Mouse (Mus musculus): ENCODE results near the gene Lsmem1.

Gene Lsmem1

DNA sequence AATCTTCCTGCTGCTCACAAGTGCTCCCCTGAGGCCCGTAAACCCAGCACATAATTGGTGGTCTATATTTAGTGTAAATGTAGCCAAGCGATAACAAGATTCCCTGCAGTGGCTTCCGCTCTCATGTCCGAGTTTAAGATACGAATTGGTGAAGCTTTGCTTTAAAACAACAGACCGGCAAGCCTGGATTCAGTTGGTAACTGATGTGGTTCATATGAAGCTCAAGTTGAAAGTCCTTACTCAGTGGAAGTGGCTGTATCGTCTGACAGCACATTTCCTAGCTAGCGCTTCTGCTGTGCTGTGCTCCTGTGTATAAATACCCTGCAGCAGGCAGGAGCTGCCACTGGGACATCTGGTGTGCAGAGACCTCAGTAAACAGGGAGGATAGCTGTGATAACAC is at the start of gene Lsmem1:
Lsmem1 (minus strand) TSS at position 189 of the 400 bp plus-strand sequence.
- DNase-seq (ENCODE audit: low read depth, low spot score) = peak; percentile 62

DNA sequence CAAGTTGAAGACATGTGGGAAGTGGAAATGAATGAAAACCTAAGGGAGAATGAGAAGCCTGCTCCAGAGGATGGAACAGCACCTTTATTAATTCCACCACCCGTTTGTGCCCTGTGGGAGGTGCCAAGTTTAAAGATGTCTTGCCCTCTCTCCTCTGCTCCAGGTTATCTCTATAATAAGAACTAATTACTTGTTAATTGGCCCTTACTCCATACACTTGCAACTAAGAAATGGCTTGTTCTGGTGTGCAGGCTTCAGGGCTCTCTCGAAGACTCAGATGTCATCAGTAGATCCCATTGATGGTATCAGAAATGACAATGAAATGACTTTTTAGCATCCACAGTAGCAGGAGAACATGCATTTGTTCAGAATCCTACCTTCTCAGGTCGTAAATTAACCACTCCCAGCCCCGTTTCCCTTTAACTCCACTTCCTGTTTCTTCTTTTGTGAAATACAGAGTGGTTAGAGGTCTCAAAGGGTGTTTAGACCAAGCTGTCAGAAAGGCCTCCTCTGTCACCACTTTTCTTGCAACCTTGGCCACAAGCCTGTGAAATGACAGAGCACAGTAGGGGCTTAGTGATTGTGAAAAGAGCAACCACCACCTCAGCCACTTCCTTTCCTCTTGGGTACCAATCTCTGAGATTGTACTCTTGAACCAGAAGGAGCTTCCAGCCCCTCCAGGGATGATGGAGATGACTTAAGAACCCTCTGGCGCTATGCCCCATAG is 49.3 kb upstream of the Lsmem1 start, which contains the start of gene Ifrd1:
Ifrd1 (minus strand) TSS at position 51 of the 727 bp plus-strand sequence.
- DNase-seq (ENCODE audit: low read depth, low spot score) = no peak

DNA sequence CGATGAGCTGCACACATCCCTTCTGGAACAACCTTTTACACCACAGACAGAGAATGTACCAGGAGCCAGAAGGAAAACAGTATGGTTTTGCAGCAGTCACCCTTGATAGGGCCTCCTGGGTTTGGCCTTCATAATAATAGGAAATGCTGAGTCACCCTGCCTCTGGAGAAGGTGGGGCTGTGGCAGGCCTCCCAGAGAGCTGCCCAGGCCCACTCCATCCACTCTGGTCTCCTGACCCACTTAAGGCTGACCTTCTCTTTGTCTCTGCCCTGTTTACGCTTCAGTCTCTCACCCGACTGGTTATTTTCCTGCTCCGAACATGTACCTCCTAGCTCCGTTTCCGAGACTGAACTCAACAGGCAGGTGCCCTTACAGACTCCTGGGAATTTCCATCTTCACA is 48.7 kb upstream of the Lsmem1 start:
- DNase-seq (ENCODE audit: low read depth, low spot score) = no peak

DNA sequence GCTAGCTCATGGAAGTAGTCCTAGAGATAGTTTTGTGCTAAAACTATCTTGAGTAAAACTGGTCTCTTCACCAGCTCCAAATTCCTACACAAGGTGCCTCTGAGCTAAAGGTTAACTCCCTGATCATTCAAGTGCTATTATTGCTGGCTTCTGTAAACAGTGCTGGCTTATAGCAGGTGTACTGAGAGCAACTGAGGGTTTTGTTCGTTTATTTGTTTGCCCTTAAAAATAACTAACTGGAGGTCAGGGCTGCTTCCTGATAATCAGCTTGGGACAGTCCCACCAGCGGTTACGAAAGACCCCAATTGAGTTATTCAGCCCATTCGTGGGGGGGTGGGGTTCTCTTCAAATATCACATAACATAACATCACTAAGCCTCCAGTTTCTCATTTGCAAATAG is 48.1 kb upstream of the Lsmem1 start:
- no peak for DNase-seq (ENCODE audit: low read depth, low spot score)

DNA sequence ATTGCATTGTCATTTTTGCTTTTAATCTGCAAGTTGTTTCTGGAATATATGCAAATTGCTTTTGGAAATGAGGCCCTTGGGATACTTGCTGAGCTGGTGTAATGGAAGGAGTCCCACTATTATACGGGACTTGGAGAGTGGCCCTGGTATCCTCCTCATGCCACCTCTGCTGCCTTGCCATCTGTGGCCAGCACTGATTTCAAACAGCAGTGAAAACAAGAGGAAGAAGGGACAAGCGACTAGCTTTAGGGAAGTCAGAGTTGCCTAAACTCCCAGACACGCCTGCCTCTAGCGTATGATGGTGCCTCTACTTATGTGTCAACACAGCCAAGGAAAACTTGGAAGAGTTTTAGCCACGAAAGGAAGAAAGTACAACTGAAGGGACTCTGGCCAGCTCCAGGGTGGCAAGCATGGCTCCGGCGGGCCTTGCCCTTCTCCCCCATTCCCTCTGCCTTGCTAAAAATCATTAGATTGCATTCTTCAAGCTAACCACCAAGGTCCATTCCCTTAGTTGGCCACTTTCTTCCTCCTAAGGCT is 46.2 kb upstream of the Lsmem1 start:
- DNase-seq (ENCODE audit: low read depth, low spot score) = no peak

DNA sequence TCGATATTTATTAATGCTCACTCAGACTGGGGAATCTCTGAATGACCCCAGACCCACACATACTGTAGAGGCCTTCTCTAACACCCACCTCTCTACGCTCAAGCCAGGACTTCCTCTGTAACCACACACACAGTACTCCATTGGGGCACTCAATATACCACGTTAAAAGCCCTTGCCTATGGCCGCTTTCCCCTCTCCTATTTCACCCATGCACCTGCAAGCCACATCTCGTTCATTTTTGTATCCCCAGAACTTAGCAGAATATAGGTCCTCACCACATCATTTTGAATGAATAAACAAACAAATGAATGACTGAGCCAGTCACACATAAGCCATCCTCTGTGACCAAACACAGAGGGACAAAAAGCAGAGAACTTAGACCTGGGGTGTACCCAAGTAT is 45.6 kb upstream of the Lsmem1 start:
- no peak for DNase-seq (ENCODE audit: low read depth, low spot score)

DNA sequence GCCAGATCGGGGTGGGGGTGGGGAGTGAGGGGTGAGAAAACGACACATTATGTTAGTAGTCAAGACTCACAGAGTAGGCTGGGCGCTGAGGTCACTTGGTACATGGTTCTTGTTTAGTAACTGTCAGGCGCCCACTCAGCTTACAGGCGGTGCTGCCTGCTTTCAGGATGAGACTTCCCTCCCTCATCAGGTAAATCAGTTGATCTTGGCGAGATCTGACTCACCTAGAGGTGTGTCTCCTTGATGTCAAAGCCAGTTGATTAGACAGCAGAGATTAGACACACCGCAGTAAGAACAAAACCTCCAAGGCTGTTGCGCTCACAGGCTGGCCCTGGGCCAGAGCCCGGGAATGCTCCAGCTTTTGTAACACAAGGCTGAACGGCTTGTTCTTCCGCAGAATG is 44.5 kb upstream of the Lsmem1 start:
- DNase-seq (ENCODE audit: low read depth, low spot score) = peak; percentile 50

DNA sequence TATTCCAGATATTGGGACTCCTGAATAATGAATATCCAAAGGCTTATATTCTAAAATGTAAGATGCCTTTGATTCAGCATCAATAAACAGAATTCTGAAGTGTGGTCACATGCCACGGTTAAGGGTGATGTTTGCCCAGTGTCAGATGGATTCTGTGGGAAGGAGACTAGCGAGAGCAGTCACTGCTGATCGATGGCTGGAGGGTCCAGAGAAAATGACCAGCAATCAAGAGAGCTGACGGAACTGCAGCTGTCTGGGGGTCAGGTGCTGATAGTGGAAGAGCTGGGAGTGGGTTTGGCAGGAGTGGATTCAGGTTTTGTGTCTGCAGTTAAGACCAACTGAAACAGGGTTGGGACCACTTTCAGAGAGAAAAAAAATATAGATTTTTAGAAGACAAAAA is 44.0 kb upstream of the Lsmem1 start:
- DNase-seq (ENCODE audit: low read depth, low spot score) = no peak

DNA sequence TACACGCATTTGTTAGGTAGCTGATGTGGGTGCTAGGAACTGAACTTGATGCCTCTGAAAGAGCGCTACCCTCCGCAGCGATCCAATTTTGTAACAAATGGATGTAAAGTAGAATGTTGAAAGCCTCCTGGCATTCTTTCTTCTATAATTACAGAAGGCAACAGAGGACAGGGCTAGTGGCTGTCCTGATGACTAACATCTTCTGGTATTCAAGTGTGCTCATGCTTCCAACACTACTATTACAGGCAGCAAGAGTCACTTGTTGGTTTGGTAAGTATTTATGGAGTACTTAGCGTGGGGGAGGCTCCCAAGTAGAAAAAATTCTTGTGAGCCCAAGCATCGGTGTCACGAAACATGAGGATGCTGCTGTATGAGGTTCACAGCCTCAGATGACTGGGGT is 39.9 kb upstream of the Lsmem1 start:
- peak; percentile 55 for DNase-seq (ENCODE audit: low read depth, low spot score)

DNA sequence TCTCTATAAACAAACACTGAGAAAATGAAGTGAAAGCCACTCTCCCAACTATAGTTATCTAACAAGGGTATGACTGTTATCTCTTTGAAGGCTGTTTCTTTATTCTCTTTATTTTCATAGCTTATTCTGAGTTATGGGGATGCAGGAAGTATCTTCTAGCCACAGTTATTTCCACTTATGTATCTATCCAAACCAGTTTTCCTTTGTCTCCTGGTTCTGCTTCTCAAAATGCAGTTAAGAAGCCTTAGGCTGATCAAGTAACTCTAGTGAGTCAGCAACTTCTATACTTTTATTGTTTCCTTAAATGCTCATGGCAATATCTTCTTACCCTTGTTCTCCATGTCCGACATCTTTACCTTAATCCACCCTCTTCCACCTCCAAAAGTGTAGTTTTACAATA is 32.9 kb upstream of the Lsmem1 start:
- DNase-seq (ENCODE audit: low read depth, low spot score) = no peak

DNA sequence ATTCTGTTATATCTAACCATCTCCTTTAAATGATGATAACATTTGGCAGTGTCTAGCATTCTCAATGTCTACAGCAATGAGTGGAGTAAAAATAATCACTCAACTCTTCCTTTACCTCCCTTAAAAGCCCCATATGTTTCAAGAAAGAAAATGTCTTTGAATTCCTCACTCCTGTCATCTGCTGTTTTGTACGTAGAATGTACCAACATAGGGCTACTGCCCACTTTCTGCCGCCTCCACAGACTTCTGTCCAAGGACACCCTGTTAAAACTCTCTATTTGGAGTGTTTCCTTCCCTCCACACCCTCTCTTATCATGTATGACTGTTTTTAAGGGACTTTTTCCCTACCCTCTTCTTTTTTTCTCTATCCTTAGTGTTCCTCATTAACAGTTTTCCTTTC is 32.3 kb upstream of the Lsmem1 start:
- DNase-seq (ENCODE audit: low read depth, low spot score) = peak; percentile 73

DNA sequence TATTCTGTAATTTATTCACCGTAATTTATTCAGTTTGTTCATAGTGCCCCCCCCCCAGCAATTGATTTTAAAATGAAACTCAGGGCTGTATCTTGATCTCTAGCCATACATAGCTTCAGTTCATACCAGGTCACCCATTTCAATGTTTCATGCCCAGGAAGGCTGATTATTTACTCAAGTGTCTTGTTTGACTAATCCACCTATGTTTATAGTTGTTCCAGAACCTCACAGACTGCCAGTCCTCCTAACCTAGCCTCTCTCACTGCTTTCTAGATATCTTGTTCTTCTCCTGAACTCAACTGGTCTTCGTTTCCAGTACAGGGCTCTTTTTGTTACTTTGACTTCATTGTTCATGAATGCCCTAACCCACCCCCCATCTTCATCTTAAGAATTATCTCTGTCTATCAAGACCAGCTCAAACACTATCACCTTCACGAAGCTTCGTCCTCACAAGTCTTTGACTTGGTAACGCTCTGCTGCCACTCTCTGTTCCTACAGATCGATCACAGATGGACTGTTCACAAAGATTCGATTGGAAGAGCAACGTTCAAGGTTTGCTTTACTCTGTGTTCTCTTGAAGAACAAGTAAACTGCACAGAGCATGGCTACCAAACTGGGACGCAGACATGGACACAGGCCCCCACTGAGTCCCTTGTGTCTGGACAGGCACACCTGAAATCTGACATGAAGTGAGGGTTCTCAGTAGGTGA is 25.0 kb upstream of the Lsmem1 start:
- DNase-seq (ENCODE audit: low read depth, low spot score) = no peak

DNA sequence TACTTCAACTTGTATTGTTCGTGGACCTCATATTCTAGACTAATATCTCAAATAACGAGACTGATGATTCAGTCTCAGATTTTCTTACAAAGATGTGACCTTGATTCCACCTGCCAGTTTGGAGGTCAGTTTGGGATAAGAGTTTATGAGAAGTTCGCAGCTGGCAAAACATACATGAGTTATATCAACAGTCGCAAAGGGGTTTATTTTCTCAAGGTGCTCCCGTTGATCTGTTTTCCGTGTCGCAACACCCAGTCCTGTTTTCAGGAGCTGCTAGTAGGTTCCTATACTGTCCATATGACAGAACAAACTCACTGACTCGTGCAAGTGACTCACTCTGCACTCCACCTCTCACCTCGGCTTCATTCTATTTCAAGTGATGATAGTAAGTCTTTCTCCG is 24.4 kb upstream of the Lsmem1 start:
- DNase-seq (ENCODE audit: low read depth, low spot score) = peak; percentile 33

DNA sequence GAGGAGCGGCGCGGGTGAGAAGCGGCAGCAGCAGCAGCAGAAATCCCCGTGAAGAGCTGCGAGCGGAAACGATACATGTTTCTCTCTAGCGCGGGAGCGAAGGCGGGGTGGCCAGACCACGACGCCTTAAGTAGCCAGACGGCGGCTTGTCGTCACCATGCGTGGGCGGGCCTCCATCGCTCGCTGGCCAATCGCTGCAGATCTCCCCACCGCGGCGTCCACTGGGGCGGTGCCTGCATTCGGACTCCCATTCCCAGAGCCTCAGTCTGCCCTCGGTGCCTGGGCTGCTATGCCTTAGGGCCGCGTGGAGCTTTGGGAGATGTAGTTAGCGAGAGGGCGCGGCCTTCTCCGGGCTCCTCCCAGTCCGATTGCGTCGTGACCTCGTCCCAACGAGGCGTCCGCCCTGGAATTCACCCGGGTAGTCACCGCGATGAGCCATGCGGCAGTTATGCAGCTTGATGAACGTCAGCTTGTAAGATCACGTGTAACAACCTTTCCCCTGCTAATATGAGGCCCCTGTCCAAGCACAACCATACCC is 23.9 kb upstream of the Lsmem1 start:
- DNase-seq (ENCODE audit: low read depth, low spot score) = peak; percentile 100

DNA sequence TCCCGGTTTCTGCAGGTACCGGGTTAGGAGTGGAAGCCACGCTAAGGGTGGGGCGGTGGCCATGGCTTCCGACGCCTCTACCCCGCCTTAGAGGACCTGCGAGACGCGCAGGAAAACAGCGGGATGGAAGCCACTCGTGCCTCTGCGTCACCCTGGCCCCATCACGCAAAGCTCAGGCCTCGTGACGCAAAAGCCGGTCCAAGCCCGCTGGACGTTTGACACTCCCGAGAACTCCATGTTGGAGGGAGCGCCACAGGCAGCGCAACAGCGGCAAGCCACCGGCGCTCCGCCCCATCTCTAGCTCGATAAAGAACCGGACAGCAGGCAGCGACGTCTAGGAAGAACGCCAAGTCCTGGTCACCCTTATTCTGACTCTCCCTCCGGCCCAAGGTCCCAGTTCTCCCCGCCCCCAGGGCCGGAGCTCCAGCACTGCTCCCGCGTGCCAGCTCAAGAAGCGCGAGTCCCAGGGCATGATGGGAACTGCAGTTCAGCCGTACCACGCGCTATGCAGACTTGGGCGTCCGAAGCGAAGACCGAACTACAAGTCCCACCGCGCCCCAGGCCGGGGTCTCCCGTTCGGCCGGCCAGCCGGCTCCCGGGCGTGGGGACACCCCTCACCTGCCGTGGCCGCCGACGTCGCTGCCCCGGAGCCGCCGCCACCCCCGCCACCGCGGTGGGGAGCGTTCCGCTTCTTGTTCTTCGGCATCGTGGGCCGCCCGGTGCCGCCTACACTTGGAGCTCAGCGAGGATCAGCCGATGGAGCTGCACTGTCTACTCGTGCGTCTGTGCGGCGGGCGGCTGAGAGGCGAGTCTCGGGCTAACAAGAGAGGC is 23.2 kb upstream of the Lsmem1 start:
- DNase-seq (ENCODE audit: low read depth, low spot score) = peak; percentile 100

DNA sequence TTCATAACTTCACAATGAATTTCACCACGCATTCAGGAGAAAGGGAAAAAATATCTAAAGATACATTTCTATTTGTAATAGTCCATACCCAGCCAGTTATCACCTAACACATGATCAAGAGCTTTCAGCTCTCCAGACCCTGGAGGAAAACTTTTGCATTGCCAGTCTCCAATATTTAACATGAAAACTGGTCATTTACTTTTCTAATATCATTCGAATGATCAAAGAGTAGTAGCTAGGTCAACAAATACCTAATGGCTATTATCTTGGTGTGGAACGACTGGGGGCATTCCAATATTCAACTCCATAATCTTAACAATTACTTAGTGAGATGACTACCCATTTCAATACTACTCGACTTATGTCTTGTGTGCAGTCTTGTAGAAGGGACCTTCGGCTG is 22.3 kb upstream of the Lsmem1 start:
- no peak for DNase-seq (ENCODE audit: low read depth, low spot score)

DNA sequence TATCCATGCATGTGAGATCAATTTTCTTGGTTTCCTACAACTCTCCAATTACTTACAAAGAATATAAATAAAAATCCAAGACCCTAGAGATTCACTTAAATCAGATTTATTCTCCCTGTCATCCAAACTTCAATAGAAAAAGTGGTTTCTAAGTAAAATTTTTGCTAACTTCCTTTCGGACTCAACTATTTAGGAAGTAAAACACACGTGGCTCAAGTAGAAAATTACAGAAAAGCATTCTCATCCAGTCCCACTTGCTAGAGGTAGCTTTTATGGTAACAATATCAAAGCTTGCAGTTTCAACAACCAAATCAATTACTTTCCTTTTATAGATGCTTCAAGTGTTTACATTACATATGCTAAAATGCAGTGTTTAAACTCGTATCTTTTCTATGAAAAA is 21.6 kb upstream of the Lsmem1 start:
- no peak for DNase-seq (ENCODE audit: low read depth, low spot score)

DNA sequence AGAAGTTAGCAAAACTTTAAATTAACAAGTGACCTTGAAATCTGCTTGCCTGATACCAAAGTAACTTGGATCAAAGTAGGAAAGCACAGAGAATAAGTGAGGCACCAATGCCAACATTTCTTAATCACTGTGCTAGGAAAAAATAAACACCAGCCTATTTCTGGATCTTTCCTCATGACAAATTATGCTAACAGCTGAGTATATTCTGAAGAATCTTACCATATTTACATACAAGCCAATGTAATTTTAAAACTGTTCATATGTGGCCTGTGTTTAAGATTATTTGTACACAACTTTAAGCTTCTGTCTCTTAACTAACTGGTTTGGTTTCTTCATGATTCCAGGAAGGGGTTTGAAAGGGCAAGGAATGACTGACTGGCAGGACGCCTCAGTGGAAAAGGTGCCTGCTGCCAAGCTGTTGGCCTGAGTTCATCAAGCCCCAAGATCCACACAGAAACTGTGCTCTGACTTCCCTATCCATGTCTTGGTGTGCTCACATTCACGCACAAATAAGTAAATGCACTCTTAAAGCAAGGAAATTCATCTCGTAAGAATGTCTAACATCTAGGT is 20.8 kb upstream of the Lsmem1 start:
- DNase-seq (ENCODE audit: low read depth, low spot score) = peak; percentile 61

DNA sequence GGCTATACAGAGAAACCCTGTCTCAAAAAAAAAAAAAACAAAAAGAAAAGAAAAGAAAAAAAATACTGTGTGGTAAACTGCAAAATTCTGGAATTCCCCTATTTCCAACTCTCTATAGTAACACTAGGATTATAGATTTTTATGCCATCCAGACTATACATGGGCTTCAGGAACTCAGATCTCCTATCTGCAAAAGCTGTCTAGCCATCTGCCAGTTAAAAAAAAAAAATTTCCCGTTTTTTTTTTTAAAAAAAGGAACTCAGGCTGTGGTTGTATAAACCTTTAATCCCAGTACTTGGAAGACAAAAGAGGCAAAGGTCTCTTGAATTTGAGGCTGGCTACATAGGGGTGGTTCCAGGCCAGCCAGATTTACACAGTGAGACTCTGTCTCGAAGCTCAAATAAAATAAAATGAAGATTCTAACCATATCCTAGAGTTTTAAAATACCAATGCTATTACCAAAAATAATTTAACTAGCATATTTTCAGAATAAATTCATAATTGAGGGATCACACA is 19.2 kb upstream of the Lsmem1 start:
- no peak for DNase-seq (ENCODE audit: low read depth, low spot score)

DNA sequence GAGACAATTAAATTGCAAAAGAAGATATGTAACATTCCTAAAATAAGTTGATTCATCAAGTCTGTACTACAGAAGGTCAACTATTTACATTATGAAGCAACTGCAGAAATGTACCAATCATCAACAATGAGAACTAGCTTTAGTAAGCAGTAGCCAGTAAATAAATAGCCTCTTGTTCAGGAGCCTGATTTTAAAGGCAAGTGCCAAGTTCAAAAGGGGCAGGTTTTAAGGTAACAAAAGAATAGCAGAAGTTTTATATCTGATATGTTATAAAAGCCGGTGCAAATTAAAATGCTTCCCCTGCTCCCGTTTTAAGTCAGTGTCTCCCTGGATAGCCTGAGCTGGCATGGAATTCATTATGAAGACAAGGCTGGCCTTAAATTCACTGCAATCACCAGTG is 18.5 kb upstream of the Lsmem1 start:
- DNase-seq (ENCODE audit: low read depth, low spot score) = no peak

Measured in brain, adult 2 months (tissue).